Mouse (Mus musculus) cerebellum, adult 18-20 months (tissue): ENCODE results near the gene Gm42957.
"Not testable (repeated sequence)": the region's sequence is repeated elsewhere in the genome, so short reads cannot be mapped to it uniquely, and the experiment has no call there.

Source experiments
- DNase-seq, 2 experiments: peaks; one replicate each; pipeline ENCODE4 v3.0.0; 2021

Gm42957 gene

GRCm38 (mm10) chr3:96623201-96623600, 12.1 kb upstream of the Gm42957 start:
- DNase-seq = no peak

DNA sequence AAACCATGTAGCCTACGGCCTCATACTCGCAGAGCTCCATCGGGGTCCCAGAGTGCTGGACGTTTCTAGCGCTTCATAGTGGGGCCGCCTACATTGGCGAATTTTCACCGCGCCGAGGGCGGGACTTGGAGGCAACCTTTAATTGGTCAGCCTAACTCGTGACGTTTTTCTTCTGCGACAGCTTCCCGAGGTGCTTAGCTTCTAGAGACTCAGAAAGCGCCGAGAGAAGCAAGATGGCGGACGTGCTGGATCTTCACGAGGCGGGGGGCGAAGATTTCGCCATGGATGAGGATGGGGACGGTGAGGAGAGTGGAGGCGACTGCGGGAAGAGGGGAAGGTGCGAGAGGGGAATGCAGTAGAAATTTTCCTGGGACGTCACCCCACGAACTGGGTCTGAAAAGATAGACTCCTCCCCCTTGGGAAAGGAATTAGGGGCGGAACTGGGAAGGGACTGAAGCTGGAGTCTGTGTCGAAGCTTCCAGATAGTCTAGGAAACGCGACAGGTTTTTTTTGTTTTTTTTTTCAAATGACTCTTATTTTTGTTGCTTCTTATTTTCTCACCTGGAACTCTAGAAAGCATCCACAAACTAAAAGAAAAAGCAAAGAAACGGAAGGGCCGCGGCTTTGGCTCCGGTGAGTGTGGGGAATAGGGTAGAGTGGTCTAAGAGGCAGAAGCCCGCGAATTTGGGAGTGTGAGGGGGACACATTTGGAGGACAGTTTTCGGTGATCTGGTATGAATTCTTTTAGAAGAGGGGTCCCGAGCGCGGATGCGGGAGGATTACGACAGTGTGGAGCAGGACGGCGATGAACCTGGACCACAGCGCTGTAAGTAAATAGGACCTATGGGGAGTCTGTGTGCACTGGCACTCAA, 5.3 kb upstream of the Gm42957 start, which contains the start of gene Rbm8a:
TSS of gene Rbm8a (plus strand) at position 205 of the 872 bp plus-strand sequence.
- DNase-seq = peak; percentile 96 to 97

- no peak for DNase-seq
Observed at GRCm38 (mm10) chr3:96632058-96632457, 3.2 kb upstream of the Gm42957 start.

DNA sequence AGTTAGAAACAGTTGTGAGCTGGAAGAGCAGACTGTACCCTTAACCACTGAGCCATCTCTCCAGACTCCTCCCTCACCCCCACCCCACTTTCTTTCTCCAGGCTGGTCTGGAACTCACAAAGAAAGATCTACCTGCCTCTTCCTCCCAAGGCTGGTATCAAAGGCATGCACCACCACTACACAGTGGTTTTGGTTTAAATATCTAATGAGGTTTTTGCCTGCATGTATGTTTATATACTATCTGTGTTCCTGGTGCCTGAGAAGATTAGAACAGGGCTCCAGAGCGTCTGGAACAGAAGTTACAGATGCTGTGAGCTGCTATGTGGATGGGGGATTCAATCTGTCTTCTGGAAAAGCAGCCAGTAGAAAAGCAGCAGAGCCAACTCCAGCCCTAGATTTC, 1.3 kb upstream of the Gm42957 start:
- DNase-seq = no peak

DNA sequence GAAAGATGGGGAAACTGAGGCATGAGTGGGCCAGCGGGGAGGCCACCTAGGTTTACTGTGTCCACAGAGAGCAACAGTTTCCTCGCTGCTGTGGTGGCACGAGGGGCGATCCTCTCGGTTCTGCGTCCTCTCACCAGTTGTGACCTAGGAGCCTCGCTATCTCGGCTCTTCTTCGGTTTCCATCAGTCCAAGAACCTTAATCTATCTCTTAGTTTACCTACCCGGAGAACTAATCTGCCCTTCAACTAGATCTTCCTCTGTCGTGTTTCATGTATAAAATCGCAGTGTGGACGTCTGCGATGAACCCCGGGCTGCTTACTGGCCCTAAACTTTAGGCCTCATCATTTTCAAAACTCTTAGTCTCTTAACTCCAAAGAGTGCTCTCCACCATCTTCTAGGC, 632 bp downstream of the Gm42957 start:
- DNase-seq = no peak

GRCm38 (mm10) chr3:96636448-96636847, 1.2 kb downstream of the Gm42957 start:
- peak in 1 of 2 experiments; percentile 10 for DNase-seq

- DNase-seq = peak; percentile 66 to 72
Observed at GRCm38 (mm10) chr3:96639219-96639618, 3.9 kb downstream of the Gm42957 start.

DNA sequence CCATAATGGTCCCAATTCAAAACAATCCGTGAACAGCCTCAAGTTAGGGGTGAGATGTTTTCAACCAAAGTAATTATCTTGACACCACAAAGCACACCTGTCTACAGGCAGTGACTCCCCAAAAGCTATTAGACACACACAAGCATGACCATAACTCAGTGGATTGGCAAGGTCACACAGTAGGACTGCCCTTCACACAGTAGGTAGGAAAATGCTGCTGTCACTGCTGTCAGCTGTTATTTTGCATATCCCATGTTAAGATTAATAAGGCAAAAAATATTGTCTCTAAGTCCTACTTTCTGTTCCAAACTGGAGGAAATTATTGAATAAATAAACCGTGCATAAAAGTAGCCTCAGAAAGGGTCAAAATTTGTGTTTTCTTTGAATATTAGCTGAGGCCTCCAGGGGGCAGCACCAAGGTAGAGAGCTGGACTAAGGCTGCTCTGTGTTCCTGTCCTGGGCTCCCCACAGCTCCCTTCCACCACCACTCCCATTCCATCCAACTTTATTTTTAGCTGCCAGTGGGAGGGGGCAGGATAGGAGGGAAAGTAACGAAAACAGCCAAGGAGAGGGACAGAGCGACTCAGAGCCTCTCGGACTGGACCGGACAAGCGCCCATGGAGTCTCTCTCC, 9.9 kb downstream of the Gm42957 start, which contains the start of gene Itga10:
TSS of gene Itga10 (plus strand) at position 567 of the 632 bp plus-strand sequence.
- DNase-seq = peak; percentile 39 to 47

DNA sequence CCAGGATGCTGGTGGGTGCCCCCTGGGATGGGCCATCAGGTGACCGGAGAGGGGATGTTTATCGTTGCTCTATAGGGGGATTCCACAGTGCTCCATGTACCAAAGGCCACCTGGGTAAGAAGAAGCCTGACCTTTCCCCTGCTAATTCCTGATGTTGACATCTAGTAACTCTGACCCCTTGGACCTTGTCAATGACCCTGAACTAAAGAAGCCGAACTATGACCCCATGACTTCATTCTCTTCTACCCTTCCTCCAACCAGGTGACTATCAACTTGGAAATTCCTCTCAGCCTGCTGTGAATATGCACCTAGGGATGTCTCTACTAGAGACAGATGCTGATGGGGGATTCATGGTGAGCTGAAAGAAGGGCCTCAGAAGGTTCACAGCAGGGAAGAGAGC, 12.1 kb downstream of the Gm42957 start:
- no peak for DNase-seq

- DNase-seq = no peak
Observed at GRCm38 (mm10) chr3:96660901-96661300, 25.6 kb downstream of the Gm42957 start.

DNA sequence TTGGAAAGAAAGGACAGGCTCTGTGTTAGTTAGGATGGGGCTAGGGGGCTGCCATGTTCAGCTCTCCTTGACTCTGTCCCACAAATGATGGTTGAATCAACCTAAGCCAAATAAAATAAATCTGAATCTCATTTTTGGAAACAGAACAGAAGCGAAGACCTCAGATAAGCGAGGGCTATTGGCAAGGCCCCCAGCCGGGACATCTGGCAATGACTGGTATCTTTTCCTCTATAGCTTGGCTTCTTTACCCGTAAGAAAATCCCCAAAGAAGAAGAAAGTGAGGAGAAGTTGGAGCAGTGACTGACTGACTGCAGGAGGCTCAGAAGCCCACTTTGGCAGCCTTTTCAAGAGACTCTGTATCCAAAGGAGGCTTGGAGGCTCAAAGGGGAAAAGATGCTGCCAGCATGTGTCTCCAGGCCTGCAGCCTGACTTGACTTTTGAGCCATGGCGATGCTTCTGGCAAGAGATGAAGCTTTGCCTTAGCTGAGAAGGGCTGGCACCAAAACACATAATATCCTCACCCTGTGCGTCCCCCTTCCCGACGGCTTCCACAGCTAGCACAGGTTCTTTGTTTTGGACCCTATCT, 27.6 kb downstream of the Gm42957 start:
- DNase-seq = peak; percentile 13 to 37

DNA sequence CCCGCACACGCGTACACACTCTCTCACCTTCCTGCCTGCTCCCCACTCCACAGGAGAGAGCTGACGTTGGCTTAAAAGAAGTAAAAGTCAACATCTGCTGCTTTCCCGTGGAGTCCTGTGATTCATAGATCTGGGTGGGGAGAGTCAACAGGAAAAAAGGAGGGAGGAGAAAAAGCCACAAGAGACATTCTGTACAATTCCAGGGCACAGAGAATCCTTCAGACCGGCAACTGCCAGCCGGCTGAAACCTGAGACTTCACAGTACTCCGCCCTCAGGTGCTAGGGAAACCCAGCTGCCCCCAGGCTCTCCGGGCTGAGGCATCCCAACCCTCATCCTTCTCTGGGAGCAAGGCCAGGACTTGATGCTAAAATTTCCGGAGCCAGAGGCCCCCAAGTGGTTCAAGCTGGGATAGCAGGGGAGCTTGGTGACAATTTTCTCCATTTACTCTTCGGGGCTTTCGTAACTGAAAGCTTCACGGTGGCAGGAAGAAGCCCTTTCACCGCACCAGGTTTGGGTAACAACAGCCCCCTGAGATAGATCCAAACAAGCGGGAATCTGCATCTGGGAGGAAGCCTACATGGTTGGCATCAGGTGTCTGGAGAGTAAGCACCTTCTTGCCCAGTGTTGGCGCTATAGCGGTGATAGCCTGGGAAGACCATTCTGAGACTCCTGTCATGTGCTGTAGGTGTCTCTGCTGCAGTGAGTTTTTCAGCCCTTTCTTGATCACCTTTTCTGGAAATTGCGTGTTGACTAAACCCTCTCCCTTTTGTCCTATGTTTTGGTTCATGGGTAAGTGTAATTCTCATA, 28.4 kb downstream of the Gm42957 start:
- peak; percentile 88 to 92 for DNase-seq

- not testable (repeated sequence) for DNase-seq
Observed at GRCm38 (mm10) chr3:96665732-96666363, 30.6 kb downstream of the Gm42957 start.

DNA sequence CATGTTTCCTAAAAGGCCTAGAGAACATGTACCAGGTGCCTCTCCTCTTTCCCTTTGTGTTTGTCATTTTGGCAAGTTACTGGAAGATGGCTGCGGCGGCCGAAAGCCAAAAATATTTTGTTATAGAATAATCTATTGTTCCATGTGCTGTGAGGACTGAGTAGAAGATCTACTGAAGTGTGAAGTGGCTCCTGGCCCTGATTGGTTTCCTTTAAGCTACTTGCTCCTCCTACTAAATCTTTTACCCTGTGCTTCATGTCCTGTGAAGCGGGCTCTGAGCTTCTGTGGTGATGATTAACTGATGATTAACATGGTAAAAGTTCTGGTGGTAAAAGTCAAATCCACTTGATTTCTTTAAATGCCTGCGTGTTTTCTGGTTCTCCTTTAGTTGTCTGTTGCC, 31.6 kb downstream of the Gm42957 start:
- no peak for DNase-seq

DNA sequence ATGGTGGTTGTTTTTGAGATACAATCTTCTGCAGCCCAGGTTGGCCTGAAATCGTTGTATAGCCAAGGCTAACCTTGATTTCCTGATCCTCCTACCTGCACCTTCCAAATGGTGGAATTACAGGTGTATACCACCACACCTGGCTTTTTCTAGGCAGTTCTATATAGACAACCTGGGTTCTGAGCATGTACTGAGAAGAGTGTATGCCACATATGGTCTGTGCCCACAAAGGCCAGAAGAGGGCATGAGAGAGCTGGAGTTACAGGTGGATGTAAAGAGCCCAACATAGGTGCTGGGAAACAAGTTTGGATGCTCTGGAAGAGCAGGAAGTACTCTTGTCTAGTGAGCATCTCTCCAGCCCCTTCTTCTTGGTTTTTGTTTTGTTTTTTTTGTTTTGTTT, 32.0 kb downstream of the Gm42957 start:
- DNase-seq = no peak

- DNase-seq = no peak
Observed at GRCm38 (mm10) chr3:96668424-96669067, 33.3 kb downstream of the Gm42957 start.

- DNase-seq = peak; percentile 79 to 84
Observed at GRCm38 (mm10) chr3:96669727-96670468, 34.6 kb downstream of the Gm42957 start, which contains the start of gene Ankrd35. Ankrd35 (plus strand) TSS chr3:96670131.

GRCm38 (mm10) chr3:96671519-96671918, 36.2 kb downstream of the Gm42957 start:
- DNase-seq = no peak

DNA sequence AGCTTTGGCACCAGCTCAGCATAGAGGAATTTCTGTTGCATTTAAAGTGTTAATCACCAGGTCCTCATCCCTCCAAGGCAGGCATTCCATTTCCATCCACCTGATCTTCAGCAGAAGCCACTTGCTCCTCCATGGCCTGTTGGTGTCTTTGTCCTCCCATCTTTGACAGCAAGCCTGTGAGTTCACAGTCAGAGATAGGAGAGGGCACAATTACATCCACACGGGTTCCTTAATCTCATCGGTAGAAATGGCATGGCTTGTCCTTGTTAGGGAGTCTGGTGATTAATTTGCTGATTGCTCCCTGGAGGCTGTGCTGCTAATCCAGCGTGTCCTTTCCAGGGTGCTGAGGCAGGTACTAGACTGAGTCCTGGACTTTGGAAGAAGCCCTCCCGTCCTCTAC, 38.2 kb downstream of the Gm42957 start:
- DNase-seq = no peak

DNA sequence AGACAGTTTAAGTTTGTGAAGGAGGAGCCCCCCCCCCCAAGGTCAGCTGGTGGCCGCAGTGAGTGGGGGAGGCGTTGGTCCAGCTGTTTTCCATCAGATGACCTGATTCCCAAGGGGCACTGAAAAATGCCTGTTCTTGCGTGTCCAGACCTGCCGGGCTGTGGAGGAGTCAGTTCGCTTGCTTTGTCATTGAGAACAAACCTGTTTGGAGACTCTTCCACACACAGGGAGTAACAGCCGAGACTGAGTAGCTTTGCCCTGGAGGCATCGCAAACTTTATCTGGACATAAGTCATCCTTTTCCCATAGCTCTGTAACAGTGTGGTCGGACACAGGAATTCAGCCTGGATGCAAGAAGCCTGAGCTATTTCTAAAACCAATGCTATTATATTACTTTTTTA, 39.2 kb downstream of the Gm42957 start:
- no peak for DNase-seq

GRCm38 (mm10) chr3:96675171-96675570, 39.9 kb downstream of the Gm42957 start:
- DNase-seq = no peak
